Mouse (Mus musculus) stomach, embryonic 16.5 days (tissue): ENCODE data around the gene Sds. TPM values are rescaled to one million over a fixed set of nuclear protein-coding genes. Genes with fewer than 3 reads are reported as not detected.
A peak's percentile ranks its signal among the peaks of the same experiment; 100 is the strongest.

ENCODE experiments used
- ATAC-seq: fragments of 200-750 bp; cut with Nextera tagmentation; 2 replicates; pipeline ENCODE4 v1.8.0; 2017; ENCODE audit warnings: moderate number of reproducible peaks, moderate TSS enrichment; ENCODE audit not compliant: insufficient read depth, low FRiP score
- H3K27ac ChIP-seq: fragments of 300-500 bp; sonication (generic); 2 replicates; pipeline ENCODE4 v1.5.1; 2014; ENCODE audit warnings: low read length
- H3K27me3 ChIP-seq: fragments of 300-500 bp; sonication (generic); 2 replicates; pipeline ENCODE4 v1.6.1; 2014; ENCODE audit warnings: low read length, control low read depth, mixed read lengths; ENCODE audit not compliant: control insufficient read depth, insufficient read depth
- H3K36me3 ChIP-seq: fragments of 300-500 bp; sonication (generic); 2 replicates; pipeline ENCODE4 v1.6.1; 2014; ENCODE audit warnings: low read length; ENCODE audit not compliant: control insufficient read depth, insufficient read depth
- H3K4me1 ChIP-seq: fragments of 300-500 bp; sonication (generic); 2 replicates; pipeline ENCODE4 v1.6.1; 2014; ENCODE audit warnings: low read length, control low read depth, mixed read lengths; ENCODE audit not compliant: control insufficient read depth, insufficient read depth
- H3K4me2 ChIP-seq: fragments of 300-500 bp; sonication (generic); 2 replicates; pipeline ENCODE4 v1.6.1; 2014; ENCODE audit warnings: low read depth, low read length, mixed read lengths
- H3K4me3 ChIP-seq: fragments of 300-500 bp; sonication (generic); replicated peaks from 2 replicates; pipeline ENCODE4 v1.5.1; 2014; ENCODE audit warnings: mild to moderate bottlenecking, low read length
- H3K9ac ChIP-seq: fragments of 300-500 bp; sonication (generic); 2 replicates; pipeline ENCODE4 v1.6.1; 2014; ENCODE audit warnings: low read length
- H3K9me3 ChIP-seq: fragments of 300-500 bp; sonication (generic); replicated peaks from 2 replicates; pipeline ENCODE4 v1.6.1; 2016; ENCODE audit warnings: low read length, control low read depth; ENCODE audit not compliant: control insufficient read depth
- WGBS: fragments of 180-500 bp; shearing (Covaris S2); extraction: QIAGEN DNeasy Blood & Tissue Kit; methylation state at CpG from one replicate; pipeline ENCODE4 v1.1.7; 2014; 5-methylcytosine and 5-hydroxymethylcytosine counted together
- polyA plus RNA-seq: library from polyadenylated mRNA; unstranded; fragments of >200 nt; fragmentation: Nextera tagmentation; extraction: Ambion mirVana; gene quantifications from 2 replicates; pipeline ENCODE4 v1.2.1, GENCODE M21; 2015

The Sds gene
- polyA plus RNA-seq, 1 experiment from 2014 or later, result 0.18 TPM

DNA sequence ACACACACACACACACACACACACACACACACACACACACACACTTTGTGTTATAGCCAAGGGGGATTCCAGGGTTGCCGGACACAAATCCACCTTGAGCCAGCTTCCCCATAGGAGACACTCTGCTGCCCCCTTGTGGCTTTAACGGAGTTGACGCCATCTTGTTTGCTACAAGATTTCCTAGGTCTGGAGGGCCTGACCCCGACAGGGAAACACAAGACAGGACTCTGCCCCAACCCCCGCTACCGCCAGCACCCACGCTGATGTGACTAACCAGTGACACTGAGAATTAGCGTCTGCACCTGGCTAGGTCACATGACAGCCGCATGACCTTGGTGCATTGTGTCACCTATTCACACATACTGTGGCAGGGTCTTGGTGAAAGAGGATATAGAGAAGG lies 18.7 kb upstream of the Sds start:
- ATAC-seq, result no peak
- H3K4me2 ChIP-seq, result no peak overlapping the region
- no peak overlapping the region for H3K4me3 ChIP-seq
- no peaks in the 10 kb centered on the region for H3K27me3 ChIP-seq
- no peak overlapping the region for H3K27ac ChIP-seq
- H3K36me3 ChIP-seq, result no peaks in the 10 kb centered on the region
- no peaks in the 10 kb centered on the region for H3K9me3 ChIP-seq
- H3K4me1 ChIP-seq, result peaks cover 6% of the 10 kb centered on the region; the same call in 1 of the 2 replicates
- WGBS, result 9% methylated on average over 9 of the region's 9 CpGs
- no peak overlapping the region for H3K9ac ChIP-seq

DNA sequence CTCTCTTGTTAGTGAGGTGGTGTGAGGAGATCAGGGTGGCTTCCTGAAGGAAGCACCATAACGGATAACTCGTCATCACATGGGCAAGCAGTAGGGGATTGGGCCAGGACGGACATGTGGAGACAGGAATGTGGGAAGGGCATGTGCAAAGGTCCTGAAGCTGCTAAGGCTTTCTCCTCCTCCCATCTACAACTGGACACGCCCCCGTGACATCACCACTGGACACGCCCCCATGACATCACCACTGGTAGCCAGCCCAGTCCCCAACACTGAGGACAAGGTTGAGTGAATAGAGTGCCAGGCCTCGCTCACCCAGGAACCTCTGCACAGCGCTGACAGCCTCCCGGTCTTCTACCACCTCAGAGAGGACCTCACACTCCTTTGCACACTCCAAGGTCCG lies 17.2 kb upstream of the Sds start:
- Histone ChIP-seq H3K27me3 (no peaks in the 10 kb centered on the region), H3K9ac (no peak overlapping the region), H3K36me3 (no peaks in the 10 kb centered on the region), H3K4me1 (peaks cover 6% of the 10 kb centered on the region; the same call in 1 of the 2 replicates), H3K9me3 (peaks cover under 1% of the 10 kb centered on the region; the same call in 1 of the 2 replicates), H3K4me2 (no peak overlapping the region), H3K27ac (no peak overlapping the region), H3K4me3 (no peak overlapping the region)
- ATAC-seq, result peak; percentile 22; the same call in 1 of the 2 replicates
- WGBS, result 76% methylated on average over 10 of the region's 10 CpGs

DNA sequence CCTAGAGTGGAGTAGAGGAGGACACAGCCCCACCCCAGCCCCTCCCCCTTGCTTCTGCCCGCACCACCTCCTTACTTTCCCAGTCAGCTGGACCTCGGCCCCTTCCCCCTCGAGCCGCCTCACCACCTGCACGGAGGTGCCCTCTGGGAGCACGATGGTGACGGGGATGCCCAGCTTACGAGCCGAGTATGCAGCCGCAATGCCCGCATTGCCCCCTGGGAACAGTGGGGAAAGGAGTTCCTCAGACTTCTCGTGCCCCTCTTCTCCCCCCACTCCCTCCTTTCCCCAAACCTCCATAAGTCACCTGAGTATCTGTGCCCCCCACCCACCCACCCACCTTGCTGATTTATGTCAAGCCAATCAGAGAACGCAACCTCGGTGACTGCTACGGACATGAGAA lies 14.4 kb upstream of the Sds start:
- H3K27me3 ChIP-seq, result no peaks in the 10 kb centered on the region
- no peaks in the 10 kb centered on the region for H3K36me3 ChIP-seq
- no peak overlapping the region for H3K4me3 ChIP-seq
- 69% methylated on average over 15 of the region's 15 CpGs for WGBS
- no peaks in the 10 kb centered on the region for H3K4me1 ChIP-seq
- peaks cover 6% of the 10 kb centered on the region for H3K9me3 ChIP-seq
- no peak overlapping the region for H3K4me2 ChIP-seq
- ATAC-seq, result no peak
- H3K27ac ChIP-seq, result no peak overlapping the region
- no peak overlapping the region for H3K9ac ChIP-seq

DNA sequence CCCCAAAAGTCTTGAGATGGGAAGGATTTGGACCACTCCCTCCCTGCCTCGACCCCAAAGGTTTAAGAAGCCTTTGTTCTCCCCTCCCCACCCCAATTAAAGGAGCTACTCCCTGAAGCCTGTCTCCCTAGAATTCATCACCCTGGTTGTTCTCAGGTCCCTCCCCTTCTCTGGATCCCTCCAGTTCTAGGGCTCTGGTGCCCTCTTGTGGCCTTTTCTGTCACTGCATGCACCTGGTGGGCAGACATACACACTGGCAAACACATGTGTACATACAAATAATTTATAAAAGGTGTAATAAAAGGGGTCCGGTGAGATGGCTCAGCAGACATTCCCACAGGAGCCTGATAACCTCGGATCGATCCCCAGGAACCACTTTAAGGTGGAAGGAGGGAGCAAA lies 12.0 kb upstream of the Sds start:
- Histone ChIP-seq H3K4me3 (no peak overlapping the region), H3K9me3 (peaks cover 6% of the 10 kb centered on the region), H3K9ac (no peak overlapping the region), H3K27ac (no peak overlapping the region), H3K4me1 (no peaks in the 10 kb centered on the region), H3K4me2 (no peak overlapping the region), H3K27me3 (no peaks in the 10 kb centered on the region), H3K36me3 (no peaks in the 10 kb centered on the region)
- no peak for ATAC-seq
- WGBS, result 74% methylated on average over 4 of the region's 4 CpGs

DNA sequence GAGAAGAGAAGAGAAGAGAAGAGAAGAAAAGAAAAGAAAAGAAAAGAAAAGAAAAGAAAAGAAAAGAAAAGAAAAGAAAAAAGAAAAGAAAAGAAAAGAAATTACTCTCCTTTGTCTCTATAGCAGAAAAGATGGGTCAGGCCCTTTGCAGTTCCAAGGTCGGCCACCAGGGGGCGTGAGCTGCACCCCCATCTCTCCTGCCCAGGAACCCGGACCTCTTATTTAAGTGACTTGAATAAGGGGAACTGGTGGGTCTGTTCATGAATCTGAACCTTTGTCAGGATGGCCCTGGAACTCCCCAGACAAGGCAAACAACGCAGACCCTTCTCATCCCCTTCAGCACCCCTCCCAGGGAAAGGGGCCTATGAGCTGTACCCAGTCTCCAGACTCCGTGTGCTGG lies 11.3 kb upstream of the Sds start:
- 44% methylated on average over 5 of the region's 5 CpGs for WGBS
- Histone ChIP-seq H3K4me2 (no peak overlapping the region), H3K27ac (no peak overlapping the region), H3K36me3 (no peaks in the 10 kb centered on the region), H3K9me3 (peaks cover 6% of the 10 kb centered on the region), H3K9ac (no peak overlapping the region), H3K4me1 (no peaks in the 10 kb centered on the region), H3K4me3 (no peak overlapping the region), H3K27me3 (no peaks in the 10 kb centered on the region)
- ATAC-seq, result no peak

DNA sequence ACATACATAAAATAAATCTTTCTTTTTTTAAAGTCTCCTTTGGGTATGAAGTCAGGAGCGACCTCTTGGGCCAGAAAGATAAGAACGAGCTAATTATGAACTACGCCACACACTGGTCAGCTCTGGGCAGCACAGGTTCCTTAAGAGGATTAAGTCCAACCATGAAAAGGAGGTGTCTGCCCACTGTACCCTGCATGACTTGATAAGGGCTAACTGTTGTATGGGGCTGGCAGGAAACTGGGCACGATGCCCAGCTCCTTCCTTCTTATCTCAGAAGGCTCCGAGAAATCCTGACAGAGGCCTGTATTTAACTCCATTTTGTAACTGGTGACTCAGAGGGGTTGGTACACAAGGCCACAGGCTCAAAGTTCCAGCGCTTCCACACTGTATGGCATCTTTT lies 10.5 kb upstream of the Sds start:
- Histone ChIP-seq H3K9ac (no peak overlapping the region), H3K4me2 (no peak overlapping the region), H3K9me3 (peaks cover 6% of the 10 kb centered on the region), H3K4me3 (no peak overlapping the region), H3K36me3 (no peaks in the 10 kb centered on the region), H3K27ac (no peak overlapping the region), H3K27me3 (no peaks in the 10 kb centered on the region), H3K4me1 (no peaks in the 10 kb centered on the region)
- WGBS, result 66% methylated on average over 6 of the region's 6 CpGs
- peak; percentile 80; the same call in 1 of the 2 replicates for ATAC-seq

DNA sequence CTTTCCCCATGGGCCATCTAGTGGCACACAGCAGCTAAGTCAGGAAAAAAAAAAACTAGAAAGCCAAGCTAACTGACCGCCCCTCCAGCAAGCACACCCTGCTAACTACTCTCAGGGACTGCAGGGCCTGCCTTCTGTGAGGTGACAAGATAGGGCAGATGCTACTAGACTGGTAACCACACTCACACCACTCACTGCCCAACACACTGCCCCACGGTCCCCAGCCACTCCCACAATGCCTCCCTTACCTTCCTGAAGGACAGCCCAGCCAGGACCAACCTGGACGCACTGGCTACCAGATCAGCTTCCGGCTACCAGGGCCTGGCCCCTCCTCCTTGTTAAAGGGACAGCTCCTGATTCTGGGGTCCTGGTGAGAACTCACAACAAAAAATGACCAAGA lies 9.3 kb upstream of the Sds start:
- no peaks in the 10 kb centered on the region for H3K36me3 ChIP-seq
- no peaks in the 10 kb centered on the region for H3K27me3 ChIP-seq
- peak overlapping the region; percentile 29 for H3K4me3 ChIP-seq
- H3K9ac ChIP-seq, result peak overlapping the region; percentile 33; the same call in 1 of the 2 replicates
- peaks cover 6% of the 10 kb centered on the region for H3K9me3 ChIP-seq
- peak overlapping the region; percentile 20 for H3K4me2 ChIP-seq
- H3K27ac ChIP-seq, result no peak overlapping the region
- peak; percentile 29; the same call in 1 of the 2 replicates for ATAC-seq
- WGBS, result 6% methylated on average over 4 of the region's 4 CpGs
- H3K4me1 ChIP-seq, result no peaks in the 10 kb centered on the region

DNA sequence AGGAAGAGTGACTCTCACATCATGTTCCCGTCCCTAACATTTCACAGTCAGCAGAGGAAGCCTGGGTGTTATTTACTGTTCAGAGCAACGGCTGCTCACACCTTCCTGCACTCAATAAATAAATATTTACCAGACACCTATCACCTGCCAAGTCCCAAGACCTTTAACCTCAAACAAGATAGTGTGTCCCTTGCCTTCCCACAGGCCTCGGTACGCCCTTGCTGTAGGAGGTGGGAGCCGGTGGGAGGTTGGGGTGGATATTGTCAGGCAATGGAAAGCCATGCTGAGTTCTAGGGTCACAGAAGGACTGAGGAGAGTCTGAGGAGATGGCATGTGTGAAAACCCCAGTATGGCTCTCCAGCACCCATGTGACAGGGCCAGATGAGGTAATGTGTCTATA lies 8.0 kb upstream of the Sds start:
- peaks cover 6% of the 10 kb centered on the region for H3K9me3 ChIP-seq
- no peaks in the 10 kb centered on the region for H3K27me3 ChIP-seq
- H3K4me2 ChIP-seq, result no peak overlapping the region
- 60% methylated on average over 5 of the region's 5 CpGs for WGBS
- no peak overlapping the region for H3K4me3 ChIP-seq
- no peaks in the 10 kb centered on the region for H3K36me3 ChIP-seq
- 0 out of 2 replicates have a peak, but pooled peaks have one; percentile 14 for ATAC-seq
- no peak overlapping the region for H3K27ac ChIP-seq
- H3K9ac ChIP-seq, result no peak overlapping the region
- H3K4me1 ChIP-seq, result no peaks in the 10 kb centered on the region

DNA sequence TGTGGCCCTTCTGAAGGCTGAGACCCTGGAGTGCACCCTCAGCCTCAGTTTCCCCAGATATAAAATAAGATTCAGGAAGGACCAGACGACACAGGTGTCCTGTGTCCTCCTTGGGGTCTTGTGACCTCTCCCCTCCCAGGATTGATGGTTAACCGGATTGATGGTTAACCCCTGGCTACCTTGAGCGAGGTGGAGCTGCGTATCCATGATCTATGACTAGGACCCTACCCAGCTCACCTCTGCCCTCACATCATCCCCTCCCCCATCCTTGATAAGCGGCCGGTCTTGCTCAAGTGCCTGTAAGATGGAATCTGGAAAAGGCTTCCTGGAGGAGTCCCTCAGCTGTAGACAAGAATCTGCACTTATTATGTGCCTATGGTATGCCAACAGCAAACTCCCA lies 7.5 kb upstream of the Sds start:
- no peak overlapping the region for H3K4me2 ChIP-seq
- no peak overlapping the region for H3K4me3 ChIP-seq
- H3K9ac ChIP-seq, result no peak overlapping the region
- H3K27me3 ChIP-seq, result no peaks in the 10 kb centered on the region; the same call in 1 of the 2 replicates
- H3K4me1 ChIP-seq, result no peaks in the 10 kb centered on the region
- no peaks in the 10 kb centered on the region for H3K36me3 ChIP-seq
- no peak for ATAC-seq
- H3K27ac ChIP-seq, result no peak overlapping the region
- WGBS, result 61% methylated on average over 6 of the region's 6 CpGs
- peaks cover 6% of the 10 kb centered on the region for H3K9me3 ChIP-seq

DNA sequence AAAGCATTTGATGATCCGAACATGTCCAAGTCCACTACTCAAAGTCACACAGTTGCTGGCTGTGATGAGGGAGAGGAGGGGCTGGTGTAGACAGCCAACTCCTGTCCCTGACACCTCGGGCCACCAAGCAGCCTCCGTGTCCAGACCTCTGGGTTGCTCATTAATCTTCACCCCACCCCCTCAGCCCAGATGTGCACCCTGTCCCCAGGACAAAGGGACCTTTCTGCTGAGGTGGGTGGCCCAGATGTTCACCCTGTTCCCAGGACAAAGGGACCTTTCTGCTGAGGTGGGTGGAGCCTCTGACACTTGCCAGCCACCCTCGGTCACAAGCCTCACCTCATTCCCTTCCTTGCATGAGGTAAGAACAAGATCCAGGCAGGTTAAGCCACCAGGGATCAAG lies 4.8 kb upstream of the Sds start:
- Histone ChIP-seq H3K27me3 (no peaks in the 10 kb centered on the region; the same call in 1 of the 2 replicates), H3K4me3 (no peak overlapping the region), H3K4me1 (no peaks in the 10 kb centered on the region), H3K9ac (no peak overlapping the region), H3K36me3 (no peaks in the 10 kb centered on the region), H3K4me2 (no peak overlapping the region), H3K27ac (no peak overlapping the region), H3K9me3 (no peaks in the 10 kb centered on the region)
- 0 out of 2 replicates have a peak, but pooled peaks have one; percentile 34 for ATAC-seq
- WGBS, result 37% methylated on average over 4 of the region's 4 CpGs
